Mouse (Mus musculus): ENCODE results near the gene Zw10. TPM values are rescaled to one million over a fixed set of nuclear protein-coding genes. Genes with fewer than 3 reads are reported as not detected.

Gene Zw10
- polyA plus RNA-seq (2012; ENCODE audit: low replicate concordance): 2.6 and 3.2 TPM in 2 replicates

GRCm38 (mm10) chr9:49055333-49056205 is at the start of gene Zw10:
TSS of gene Zw10 (plus strand) at chr9:49055613.

GRCm38 (mm10) chr9:49081107-49081506 is 25.7 kb downstream of the Zw10 start, which contains the start of gene Tmprss5:
TSS of gene Tmprss5 (plus strand) at chr9:49081260.

Other genes starting within 250 kb of the Zw10 start
- gene Zbtb16, start 219.4 kb upstream of the Zw10 start, polyA plus RNA-seq (2012; ENCODE audit: low replicate concordance): 0.13 and 0.44 TPM in 2 replicates
- not detected in 2 replicates for gene Htr3a, start 144.5 kb upstream of the Zw10 start, polyA plus RNA-seq (2012; ENCODE audit: low replicate concordance)
- not detected in 2 replicates for gene Htr3b, start 90.6 kb upstream of the Zw10 start, polyA plus RNA-seq (2012; ENCODE audit: low replicate concordance)
- gene Usp28, start 70.2 kb upstream of the Zw10 start, polyA plus RNA-seq (2012; ENCODE audit: low replicate concordance): 5.2 and 6.2 TPM in 2 replicates
- gene Tmprss5, start 25.6 kb downstream of the Zw10 start, polyA plus RNA-seq (2012; ENCODE audit: low replicate concordance): 0.11 TPM in 1 of 2 replicates, not detected in the other
- gene Gm4894, start 194.9 kb downstream of the Zw10 start, polyA plus RNA-seq (2012; ENCODE audit: low replicate concordance): not detected in 2 replicates